Comparison of ENCODE assay signal across 10 mouse cellular contexts in genomic region chr11:69116843-69117242, GRCm38 (mm10). TPM values are rescaled to one million over a fixed set of nuclear protein-coding genes. Genes with fewer than 3 reads are reported as not detected.
A peak's percentile ranks its signal among the peaks of the same experiment; 100 is the strongest.
DNase-seq lines count a peak whose midpoint lies in the region; ATAC-seq and TF ChIP-seq lines count a peak whose summit lies in the region.
"Had no signal": no experiment of that assay in that cellular context is flagged by ENCODE, and none has a peak within 500 bp of the region (broad histone marks: within the 10 kb centered on the region; RNA-seq: fewer than 3 reads in every experiment).

No protein-coding gene starts in this region.

- peak in 1 of 2 experiments; percentile 20 for DNase-seq in cerebellum, adult 2 months
- no peak for DNase-seq in cerebellum, adult 9-10 months
- no peak for DNase-seq in neural tube, embryonic 11.5 days (ENCODE audit: low spot score)
- DNase-seq in neural tube, embryonic 10.5 days (ENCODE audit: extremely low spot score, low spot score) = no peak
- DNase-seq in spleen, postnatal 10 days (ENCODE audit: low spot score in 2 of 2) = no peak
- DNase-seq in natural killer cell, adult 2 months (ENCODE audit: low spot score in 2 of 2) = no peak
- no peak for DNase-seq in layer of hippocampus, postnatal 36 days
- DNase-seq: heart, adult 2 months had no signal

- no peak overlapping the region for H3K9ac ChIP-seq in neural tube, embryonic 11.5 days (ENCODE audit: low read length)
- no peak overlapping the region for H3K9ac ChIP-seq in liver, embryonic 15.5 days

- peak overlapping the region; percentile 98 for H3K4me2 ChIP-seq in neural tube, embryonic 11.5 days (ENCODE audit: low read depth)
- peak overlapping the region; percentile 98 for H3K4me2 ChIP-seq in liver, embryonic 15.5 days

- no peak for TF ChIP-seq POLR2A in cerebellum, adult 2 months (IDR thresholded peaks at IDR 0.05; ENCODE audit: borderline replicate concordance, insufficient read depth, low read length)

- no peaks in the 10 kb centered on the region for H3K36me3 ChIP-seq in neural tube, embryonic 11.5 days (ENCODE audit: control insufficient read depth, insufficient read depth, low read length)
- H3K36me3 ChIP-seq in liver, embryonic 15.5 days (replicated peaks) = no peaks in the 10 kb centered on the region

- H3K9me3 ChIP-seq in neural tube, embryonic 11.5 days (ENCODE audit: control insufficient read depth, low read length) = no peaks in the 10 kb centered on the region
- no peaks in the 10 kb centered on the region for H3K9me3 ChIP-seq in liver, embryonic 15.5 days (replicated peaks)

- H3K27me3 ChIP-seq in cerebellum, adult 2 months (ENCODE audit: control insufficient read depth, insufficient read depth, low read length) = no peaks in the 10 kb centered on the region
- H3K27me3 ChIP-seq in neural tube, embryonic 11.5 days (ENCODE audit: control insufficient read depth, insufficient read depth, low read length) = peaks cover 21% of the 10 kb centered on the region
- H3K27me3 ChIP-seq in liver, embryonic 15.5 days = peaks cover 79% of the 10 kb centered on the region

- H3K27ac ChIP-seq in cerebellum, adult 2 months (ENCODE audit: insufficient read depth, low read length) = no peak overlapping the region
- H3K27ac ChIP-seq in neural tube, embryonic 11.5 days (ENCODE audit: low read depth, low read length) = no peak overlapping the region
- no peak overlapping the region for H3K27ac ChIP-seq in liver, embryonic 15.5 days (replicated peaks)

- no peaks in the 10 kb centered on the region for H3K4me1 ChIP-seq in cerebellum, adult 2 months (ENCODE audit: control insufficient read depth, insufficient read depth, low read length)
- peaks cover 15% of the 10 kb centered on the region for H3K4me1 ChIP-seq in neural tube, embryonic 11.5 days (ENCODE audit: control insufficient read depth, insufficient read depth, low read length)
- H3K4me1 ChIP-seq in liver, embryonic 15.5 days (replicated peaks) = peaks cover 51% of the 10 kb centered on the region

- 51% methylated on average over 5 of the region's 5 CpGs for WGBS in cerebellum, adult 2 months
- WGBS in neural tube, embryonic 11.5 days = 53% methylated on average over 5 of the region's 5 CpGs
- 44% methylated on average over 5 of the region's 5 CpGs for WGBS in liver, embryonic 15.5 days (ENCODE audit: insufficient replicate concordance)

- TF ChIP-seq CTCF in cerebellum, adult 2 months (IDR thresholded peaks at IDR 0.05; ENCODE audit: borderline replicate concordance, insufficient read depth, low read depth, low read length) = no peak

- no peak for ATAC-seq in neural tube, embryonic 11.5 days (ENCODE audit: insufficient read depth, low FRiP score, low TSS enrichment)
- ATAC-seq in liver, embryonic 15.5 days (ENCODE audit: insufficient read depth) = no peak

- peak overlapping the region; percentile 40 for H3K4me3 ChIP-seq in cerebellum, adult 2 months (replicated peaks; ENCODE audit: insufficient read depth, low read depth, low read length)
- H3K4me3 ChIP-seq in neural tube, embryonic 11.5 days (ENCODE audit: low read depth, low read length) = no peak overlapping the region
- H3K4me3 ChIP-seq in liver, embryonic 15.5 days (replicated peaks) = no peak overlapping the region

RNA-seq across cellular contexts. Expression of gene Hes7, which starts 3.4 kb away (rescaled TPM):
- 0.44 and 0.59 TPM in 2 replicates for polyA plus RNA-seq in cerebellum, adult 2 months (2012; rRNA removed)
- 0.33 TPM in 1 of 2 replicates, not detected in the other for polyA plus RNA-seq in neural tube, embryonic 11.5 days (2014; fragmentation: Nextera tagmentation; extraction: Ambion mirVana)
- 0.12 and 0.18 TPM in 2 replicates for polyA plus RNA-seq in liver, embryonic 15.5 days (2015; fragmentation: Nextera tagmentation; extraction: Ambion mirVana)
- total RNA-seq in layer of hippocampus, postnatal 36 days (2021) = 1 to 10 TPM in 1 of 2 experiments, under 1 TPM in 1; 0.68 to 1.1 TPM
- total RNA-seq: common myeloid progenitor, adult 5-6 weeks had no signal

RNA-seq across cellular contexts. Expression of gene 9130213A22Rik, which starts 5.5 kb away (rescaled TPM):
- 1.3 and 1.4 TPM in 2 replicates for polyA plus RNA-seq in cerebellum, adult 2 months (2012; rRNA removed)
- 0.24 TPM in 1 of 2 replicates, not detected in the other for polyA plus RNA-seq in neural tube, embryonic 11.5 days (2014; fragmentation: Nextera tagmentation; extraction: Ambion mirVana)
- polyA plus RNA-seq in liver, embryonic 15.5 days (2015; fragmentation: Nextera tagmentation; extraction: Ambion mirVana) = 0.07 TPM in 1 of 2 replicates, not detected in the other
- 1 to 10 TPM in 1 of 2 experiments, under 1 TPM in 1; 0.96 to 1.2 TPM for total RNA-seq in layer of hippocampus, postnatal 36 days (2021)
- total RNA-seq: common myeloid progenitor, adult 5-6 weeks had no signal

RNA-seq across cellular contexts. Expression of gene Aloxe3, which starts 8.9 kb away (rescaled TPM):
- 10.8 and 16.0 TPM in 2 replicates for polyA plus RNA-seq in cerebellum, adult 2 months (2012; rRNA removed)
- 0.08 and 0.66 TPM in 2 replicates for polyA plus RNA-seq in neural tube, embryonic 11.5 days (2014; fragmentation: Nextera tagmentation; extraction: Ambion mirVana)
- polyA plus RNA-seq in liver, embryonic 15.5 days (2015; fragmentation: Nextera tagmentation; extraction: Ambion mirVana) = 0.13 TPM in 1 of 2 replicates, not detected in the other
- 1 to 10 TPM; 6.6 to 6.9 TPM for total RNA-seq in layer of hippocampus, postnatal 36 days (2021)
- total RNA-seq: common myeloid progenitor, adult 5-6 weeks had no signal

RNA-seq across cellular contexts. Expression of gene Per1, which starts 21.8 kb away (rescaled TPM):
- polyA plus RNA-seq in cerebellum, adult 2 months (2012; rRNA removed) = 34.4 and 37.2 TPM in 2 replicates
- polyA plus RNA-seq in neural tube, embryonic 11.5 days (2014; fragmentation: Nextera tagmentation; extraction: Ambion mirVana) = 10.7 and 10.9 TPM in 2 replicates
- polyA plus RNA-seq in liver, embryonic 15.5 days (2015; fragmentation: Nextera tagmentation; extraction: Ambion mirVana) = 6.4 and 7.6 TPM in 2 replicates
- total RNA-seq in layer of hippocampus, postnatal 36 days (2021) = 10 to 100 TPM; 78.2 to 92.8 TPM

RNA-seq across cellular contexts. Expression of gene Vamp2, which starts 28.6 kb away (rescaled TPM):
- polyA plus RNA-seq in cerebellum, adult 2 months (2012; rRNA removed) = 672 and 700 TPM in 2 replicates
- polyA plus RNA-seq in neural tube, embryonic 11.5 days (2014; fragmentation: Nextera tagmentation; extraction: Ambion mirVana) = 112 TPM in 2 replicates
- polyA plus RNA-seq in liver, embryonic 15.5 days (2015; fragmentation: Nextera tagmentation; extraction: Ambion mirVana) = 14.9 and 19.6 TPM in 2 replicates
- total RNA-seq in layer of hippocampus, postnatal 36 days (2021) = 100 to 1,000 TPM; 962 to 984 TPM
